Mouse (Mus musculus): ENCODE results near the gene Slc8a1.

- TF ChIP-seq CTCF (IDR thresholded peaks at IDR 0.05): no peak
- no peak for TF ChIP-seq EP300 (IDR thresholded peaks at IDR 0.05)
These were observed 360.3 kb downstream of the Slc8a1 start for GRCm38 (mm10) chr17:81377757-81378299.

Measured in lung, postnatal 0 days (tissue).